Mouse (Mus musculus): ENCODE measurements around the gene Spty2d1. TPM values are rescaled to one million over a fixed set of nuclear protein-coding genes. Genes with fewer than 3 reads are reported as not detected.
A peak's percentile ranks its signal among the peaks of the same experiment; 100 is the strongest.
"Not testable (repeated sequence)": the region's sequence is repeated elsewhere in the genome, so short reads cannot be mapped to it uniquely, and the experiment has no call there.

The Spty2d1 gene
- total RNA-seq, 1 experiment from 2014 or later, result 43.9 TPM

DNA sequence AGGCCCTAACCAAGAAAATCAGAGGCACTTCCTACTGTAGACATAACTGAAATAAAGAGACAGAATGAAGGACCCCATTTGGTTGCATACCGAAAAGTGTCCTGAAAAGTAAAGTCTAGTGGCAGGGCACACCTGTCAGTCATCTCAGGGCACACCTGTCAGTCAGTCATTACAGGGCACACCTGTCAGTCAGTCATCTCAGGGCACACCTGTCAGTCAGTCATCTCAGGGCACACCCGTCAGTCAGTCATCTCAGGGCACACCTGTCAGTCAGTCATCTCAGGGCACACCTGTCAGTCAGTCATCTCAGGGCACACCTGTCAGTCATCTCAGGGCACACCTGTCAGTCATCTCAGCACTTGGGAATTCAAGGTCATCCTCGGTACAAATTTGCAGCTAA lies 18.7 kb upstream of the Spty2d1 start:
- ATAC-seq (replicated peaks in 1 of 2; ENCODE audit: insufficient read depth in 1 of 2, low FRiP score in 2 of 2, low TSS enrichment in 1 of 2, low read depth in 1 of 2, poor library complexity in 2 of 2, severe bottlenecking in 2 of 2), result not testable (repeated sequence)

DNA sequence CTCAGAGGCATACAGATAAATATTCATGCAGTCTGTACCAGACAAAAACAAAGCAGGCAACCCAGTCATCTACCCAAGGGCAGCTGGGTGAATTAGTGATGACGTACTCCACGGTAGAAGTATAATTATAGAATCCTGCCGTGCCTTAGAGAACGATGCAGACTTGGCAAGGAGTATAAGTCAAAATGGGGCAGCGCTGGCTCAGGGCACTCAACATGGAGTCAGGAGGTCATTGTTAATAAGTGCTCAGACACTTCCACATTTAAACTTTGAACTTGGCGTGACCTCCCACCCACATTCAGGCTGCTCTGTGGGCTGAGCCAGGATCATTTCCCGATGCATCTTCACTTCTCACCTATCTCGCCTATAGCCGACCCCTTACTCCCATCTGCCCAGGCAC lies 17.2 kb upstream of the Spty2d1 start:
- no peak for ATAC-seq (replicated peaks in 1 of 2; ENCODE audit: insufficient read depth in 1 of 2, low FRiP score in 2 of 2, low TSS enrichment in 1 of 2, low read depth in 1 of 2, poor library complexity in 2 of 2, severe bottlenecking in 2 of 2)

DNA sequence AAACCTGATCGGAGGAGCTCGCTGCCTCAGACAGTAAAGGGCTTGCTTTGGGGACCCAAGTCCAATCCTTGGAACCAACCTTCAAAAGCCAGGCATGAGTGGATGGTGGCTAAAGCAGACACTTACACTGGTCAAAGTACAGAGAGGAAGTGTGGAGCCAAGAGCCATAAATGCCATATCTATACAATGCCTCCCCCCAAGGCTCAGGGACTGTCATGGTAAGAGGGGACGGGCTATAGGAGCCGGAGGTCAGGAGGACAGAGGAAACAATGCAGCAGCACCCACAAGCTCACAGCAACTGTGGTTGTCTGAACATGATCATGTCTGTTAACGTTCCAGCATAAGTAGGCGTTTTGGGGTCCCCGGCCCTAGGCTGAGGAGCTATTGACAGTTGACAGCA lies 16.2 kb upstream of the Spty2d1 start:
- no peak for ATAC-seq (replicated peaks in 1 of 2; ENCODE audit: insufficient read depth in 1 of 2, low FRiP score in 2 of 2, low TSS enrichment in 1 of 2, low read depth in 1 of 2, poor library complexity in 2 of 2, severe bottlenecking in 2 of 2)

DNA sequence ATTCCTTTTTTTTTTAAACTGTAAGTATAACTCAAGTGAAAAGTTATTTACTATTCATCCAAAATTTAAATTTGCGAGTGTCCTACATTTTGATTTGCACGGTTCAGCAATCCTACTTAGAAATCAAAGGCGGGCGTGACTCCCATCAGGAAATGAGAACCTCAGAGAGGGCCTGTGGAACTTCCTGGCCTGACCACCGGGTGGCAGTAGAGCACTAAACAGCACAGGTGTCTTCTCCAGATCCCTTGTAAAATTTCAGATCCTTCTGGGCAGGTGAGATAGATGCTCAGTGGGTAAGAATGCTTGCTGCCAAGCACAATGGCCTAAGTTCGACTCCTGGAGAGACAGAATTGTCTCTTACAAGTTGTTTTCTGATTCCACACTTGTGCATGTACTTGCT lies 15.3 kb upstream of the Spty2d1 start:
- peak; percentile 54 to 63; a peak in 2 of 4 replicates for ATAC-seq (replicated peaks in 1 of 2; ENCODE audit: insufficient read depth in 1 of 2, low FRiP score in 2 of 2, low TSS enrichment in 1 of 2, low read depth in 1 of 2, poor library complexity in 2 of 2, severe bottlenecking in 2 of 2)

DNA sequence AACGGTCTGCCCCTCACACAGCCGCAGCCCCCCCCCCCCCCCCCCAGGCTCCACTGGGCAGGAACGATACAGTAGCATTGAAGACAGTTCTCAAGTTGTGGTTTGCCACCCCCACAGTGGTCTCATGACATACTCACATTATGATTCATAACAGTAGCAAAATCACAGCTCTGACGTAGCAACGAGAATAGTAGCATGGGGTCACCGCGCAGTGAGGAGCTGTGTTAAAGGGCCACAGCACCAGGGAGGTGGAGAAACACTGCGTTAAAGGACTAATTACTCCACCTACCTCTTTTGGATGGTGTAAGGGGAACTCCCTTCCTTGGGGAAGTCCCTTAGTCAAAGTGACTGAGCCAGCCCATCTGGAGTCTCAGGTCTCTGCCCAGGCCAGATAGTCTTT lies 14.3 kb upstream of the Spty2d1 start:
- ATAC-seq (replicated peaks in 1 of 2; ENCODE audit: insufficient read depth in 1 of 2, low FRiP score in 2 of 2, low TSS enrichment in 1 of 2, low read depth in 1 of 2, poor library complexity in 2 of 2, severe bottlenecking in 2 of 2), result peak; percentile 82 to 94

DNA sequence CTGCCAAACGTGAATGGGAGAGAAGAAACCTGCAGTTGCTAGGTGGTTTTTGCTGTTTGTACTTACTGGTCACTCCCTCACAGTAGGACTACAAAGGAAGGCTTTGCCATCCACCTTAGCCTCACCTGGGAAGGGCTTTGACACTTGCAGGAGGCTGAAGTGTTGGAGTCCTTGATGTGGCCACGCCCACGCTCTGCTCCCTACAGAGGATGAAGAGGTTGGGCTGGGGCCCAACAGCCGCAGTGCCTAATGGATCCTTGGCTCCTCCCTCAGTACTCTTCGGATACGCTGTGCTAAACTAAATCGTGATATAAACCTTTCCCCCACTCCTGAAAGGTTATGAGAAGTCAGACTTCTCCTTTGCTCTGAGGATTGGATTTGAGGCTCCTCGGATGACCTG lies 12.7 kb upstream of the Spty2d1 start:
- no peak for ATAC-seq (replicated peaks in 1 of 2; ENCODE audit: insufficient read depth in 1 of 2, low FRiP score in 2 of 2, low TSS enrichment in 1 of 2, low read depth in 1 of 2, poor library complexity in 2 of 2, severe bottlenecking in 2 of 2)

DNA sequence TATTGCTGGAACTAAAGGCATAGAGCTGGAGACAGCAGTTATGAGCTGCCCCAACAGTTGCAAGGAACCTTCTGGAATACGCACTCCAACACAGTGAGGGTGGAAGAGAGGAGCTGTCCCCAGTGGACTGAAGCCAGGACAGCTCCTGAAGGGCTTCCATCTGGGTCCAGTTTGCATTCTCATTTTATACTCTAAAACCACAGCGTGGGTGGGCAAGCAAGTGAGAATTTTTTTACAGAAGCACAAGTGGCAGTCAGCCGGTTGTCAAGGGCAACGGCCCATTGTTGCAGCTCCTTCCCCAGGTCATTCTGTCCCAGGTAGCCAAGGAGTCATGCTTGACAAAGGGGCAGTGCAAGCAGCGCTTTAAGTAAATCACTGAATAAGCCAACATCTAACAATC lies 11.4 kb upstream of the Spty2d1 start:
- no peak for ATAC-seq (replicated peaks in 1 of 2; ENCODE audit: insufficient read depth in 1 of 2, low FRiP score in 2 of 2, low TSS enrichment in 1 of 2, low read depth in 1 of 2, poor library complexity in 2 of 2, severe bottlenecking in 2 of 2)

DNA sequence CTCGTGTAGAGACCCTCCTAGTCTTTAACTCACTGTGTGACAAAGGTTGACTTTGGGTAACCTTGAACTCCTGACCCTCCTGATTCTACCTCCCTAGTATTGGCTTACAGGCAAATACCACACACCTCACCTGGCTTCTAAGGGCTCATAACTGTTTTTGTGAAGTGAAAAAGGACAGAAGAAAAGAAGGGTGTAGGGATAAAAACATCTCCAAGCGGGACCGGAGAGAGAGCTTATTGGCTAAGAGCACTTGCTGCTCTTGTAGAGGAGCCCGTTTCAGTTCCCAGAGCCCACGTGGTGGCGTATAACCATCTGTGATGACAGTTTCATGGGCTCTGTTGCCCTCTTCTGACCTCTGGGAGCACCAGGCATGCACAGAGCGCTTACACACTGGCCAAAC lies 8.9 kb upstream of the Spty2d1 start:
- no peak for ATAC-seq (replicated peaks in 1 of 2; ENCODE audit: insufficient read depth in 1 of 2, low FRiP score in 2 of 2, low TSS enrichment in 1 of 2, low read depth in 1 of 2, poor library complexity in 2 of 2, severe bottlenecking in 2 of 2)

DNA sequence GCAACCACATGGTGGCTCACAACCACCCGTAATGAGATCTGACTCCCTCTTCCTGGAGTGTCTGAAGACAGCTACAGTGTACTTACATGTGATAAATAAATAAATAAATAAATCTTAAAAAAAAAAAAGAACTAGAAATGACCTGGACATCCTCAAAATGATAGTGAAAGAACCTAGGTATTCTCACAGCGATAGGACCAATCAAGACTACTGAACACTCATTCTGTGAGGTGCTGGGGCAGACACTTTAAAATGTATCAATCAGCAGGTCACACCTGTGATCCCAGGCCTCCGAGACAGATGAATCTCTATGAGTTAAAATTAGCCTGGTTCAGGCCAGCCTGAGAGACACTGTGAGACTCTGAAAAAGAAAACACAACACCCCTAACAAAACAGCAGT lies 8.4 kb upstream of the Spty2d1 start:
- ATAC-seq (replicated peaks in 1 of 2; ENCODE audit: insufficient read depth in 1 of 2, low FRiP score in 2 of 2, low TSS enrichment in 1 of 2, low read depth in 1 of 2, poor library complexity in 2 of 2, severe bottlenecking in 2 of 2), result no peak

DNA sequence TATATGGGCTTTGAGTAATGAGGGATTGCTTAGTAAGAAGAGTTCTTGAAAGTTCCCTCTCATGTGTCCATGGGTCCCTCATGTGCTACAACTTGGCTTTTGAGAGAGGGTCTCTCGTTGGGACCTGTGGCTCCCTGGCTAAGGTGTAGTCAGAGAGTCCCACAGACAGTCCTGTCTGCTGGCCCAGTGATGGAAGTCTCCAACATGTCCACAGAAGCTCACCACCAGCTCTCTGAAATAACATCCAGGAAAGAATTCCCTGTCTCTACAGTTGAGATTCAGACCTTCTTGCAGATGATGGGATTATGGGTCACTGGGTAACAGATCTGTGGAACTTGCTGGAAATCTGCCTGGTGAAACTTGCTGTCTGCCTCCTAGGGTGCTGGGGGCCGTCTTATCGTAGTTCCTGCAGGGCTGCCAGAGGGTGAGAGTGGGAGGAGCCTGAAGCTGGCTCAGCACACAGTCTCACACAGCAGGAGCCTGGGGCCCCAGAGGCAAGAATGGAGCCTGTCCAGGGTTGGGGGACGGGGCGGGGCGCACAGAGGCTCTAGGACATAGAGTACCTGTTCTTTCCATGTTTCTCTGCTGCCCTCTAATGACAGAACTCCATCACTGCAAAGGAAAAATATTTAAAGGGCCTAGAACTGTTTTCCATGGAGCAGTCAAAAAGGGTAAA lies 7.3 kb upstream of the Spty2d1 start:
- ATAC-seq (replicated peaks in 1 of 2; ENCODE audit: insufficient read depth in 1 of 2, low FRiP score in 2 of 2, low TSS enrichment in 1 of 2, low read depth in 1 of 2, poor library complexity in 2 of 2, severe bottlenecking in 2 of 2), result peak; percentile 98 to 99

DNA sequence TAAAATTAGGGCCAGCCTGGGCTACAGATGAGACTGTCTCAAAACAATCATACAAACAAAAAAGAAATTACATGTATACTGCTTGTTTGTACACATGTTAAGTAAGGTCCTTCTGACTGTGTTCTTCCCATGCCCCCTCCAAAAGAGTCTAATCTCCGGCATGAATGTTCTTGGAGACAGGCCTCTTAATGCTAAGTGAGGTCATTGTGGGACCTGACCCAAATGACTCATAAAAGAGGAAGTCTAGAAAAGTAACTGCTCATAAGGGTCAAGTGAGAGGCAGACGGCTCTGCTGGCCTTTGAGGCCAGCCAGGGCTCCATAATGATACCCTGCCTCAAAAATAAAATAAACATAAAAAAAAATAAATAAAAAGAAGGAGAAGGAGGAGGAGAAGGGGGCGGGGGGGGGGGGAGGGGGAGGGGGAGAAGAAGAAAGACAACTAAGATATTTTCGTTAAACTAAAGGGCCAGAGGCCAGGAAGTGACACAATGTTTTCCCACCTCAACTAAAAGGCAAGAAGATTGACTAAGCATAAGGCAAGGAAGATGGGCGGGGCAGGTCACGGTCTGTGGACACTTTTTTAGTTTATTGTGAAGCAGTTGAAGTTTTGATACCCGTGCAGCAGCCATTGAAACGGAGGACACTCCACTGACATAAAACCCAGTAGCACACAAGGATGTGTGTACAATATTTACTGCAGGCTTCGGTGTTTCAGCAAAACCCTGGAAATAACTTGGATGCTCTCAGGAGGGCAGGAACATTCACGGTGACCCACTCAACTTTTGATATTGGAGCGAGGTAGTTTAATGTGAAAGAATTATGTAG lies 6.6 kb upstream of the Spty2d1 start:
- ATAC-seq (replicated peaks in 1 of 2; ENCODE audit: insufficient read depth in 1 of 2, low FRiP score in 2 of 2, low TSS enrichment in 1 of 2, low read depth in 1 of 2, poor library complexity in 2 of 2, severe bottlenecking in 2 of 2), result peak in 1 of 2 experiments; percentile 40; a peak in 1 of 4 replicates

DNA sequence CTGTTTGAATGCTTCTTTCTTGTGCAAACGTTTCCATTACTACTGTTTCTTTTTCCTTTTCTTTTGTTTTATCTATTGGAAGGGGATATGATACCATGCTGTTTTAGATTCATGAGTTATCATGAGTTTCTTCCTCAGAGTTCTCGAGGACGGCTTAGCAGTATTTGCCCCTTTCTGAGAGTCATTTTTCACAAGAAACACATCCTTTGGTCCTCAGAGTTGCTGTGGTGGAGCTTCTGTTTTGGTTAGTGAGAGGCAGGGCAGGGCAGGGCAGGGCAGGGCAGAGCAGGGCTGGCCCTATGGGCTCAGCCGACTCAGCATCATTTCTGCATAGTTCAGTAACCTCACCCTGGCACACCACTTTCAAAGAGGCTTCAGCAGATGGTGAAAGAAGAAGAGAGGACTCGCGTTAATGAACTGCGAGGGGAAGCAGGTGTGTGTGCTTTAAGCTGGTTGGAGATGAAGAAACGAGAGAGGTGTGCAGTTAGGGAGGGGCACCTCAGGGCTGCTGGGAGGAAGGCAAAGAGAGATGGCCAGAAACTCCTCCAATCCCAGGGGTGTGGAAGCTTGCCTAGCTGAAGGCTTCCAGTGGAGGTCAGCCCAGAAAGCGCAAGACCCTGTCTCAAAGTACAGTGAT lies 5.0 kb upstream of the Spty2d1 start:
- ATAC-seq (replicated peaks in 1 of 2; ENCODE audit: insufficient read depth in 1 of 2, low FRiP score in 2 of 2, low TSS enrichment in 1 of 2, low read depth in 1 of 2, poor library complexity in 2 of 2, severe bottlenecking in 2 of 2), result no peak

DNA sequence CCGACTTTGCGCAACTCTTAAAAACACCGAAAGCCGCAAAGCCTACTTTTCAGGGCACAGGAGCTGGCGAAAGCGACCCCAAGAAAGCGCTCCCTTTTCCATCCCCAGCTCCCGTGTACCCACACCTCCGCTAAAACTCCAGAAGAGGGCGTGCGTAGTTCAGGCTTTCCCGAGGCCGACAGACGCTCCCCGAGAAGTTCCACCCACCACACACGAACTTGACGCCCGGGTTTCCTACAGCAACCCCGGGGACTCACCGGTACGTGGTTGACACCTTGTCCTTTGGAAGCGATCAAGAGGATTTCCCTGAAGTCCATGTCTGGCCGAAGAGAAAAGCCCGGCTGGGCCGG lies 418 bp downstream of the Spty2d1 start:
- ATAC-seq (replicated peaks in 1 of 2; ENCODE audit: insufficient read depth in 1 of 2, low FRiP score in 2 of 2, low TSS enrichment in 1 of 2, low read depth in 1 of 2, poor library complexity in 2 of 2, severe bottlenecking in 2 of 2), result peak; percentile 44 to 67

DNA sequence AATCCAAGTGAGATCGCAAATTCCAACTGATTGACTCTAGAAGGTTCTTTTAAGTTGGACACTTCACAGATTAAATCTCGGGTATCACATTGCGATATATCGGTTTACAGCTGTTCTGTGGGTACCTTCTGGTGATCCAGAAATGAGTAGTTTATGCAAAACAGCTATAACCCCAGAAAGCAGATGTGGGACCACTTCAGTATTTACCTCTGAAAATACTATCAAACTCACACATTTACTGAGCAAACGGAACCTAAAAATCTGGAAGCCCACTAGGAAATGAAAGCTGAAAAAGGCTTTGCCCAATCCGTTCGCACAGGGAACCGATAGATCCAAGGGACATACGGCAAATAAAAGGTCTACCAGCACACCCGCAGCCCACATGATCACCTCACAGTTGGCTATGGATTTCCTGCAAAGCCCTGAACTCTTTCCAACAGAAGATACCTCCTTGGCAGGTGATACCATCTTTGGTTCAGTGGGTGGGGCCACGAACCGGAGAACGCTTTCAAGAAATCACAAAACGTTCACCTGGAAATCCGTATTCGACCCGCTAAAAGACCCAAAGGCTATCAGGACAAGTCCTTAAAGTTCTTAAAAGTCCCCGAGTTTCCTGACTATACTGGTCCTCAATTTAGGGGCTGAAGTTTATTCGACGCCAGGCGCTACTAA lies 966 bp downstream of the Spty2d1 start:
- ATAC-seq (replicated peaks in 1 of 2; ENCODE audit: insufficient read depth in 1 of 2, low FRiP score in 2 of 2, low TSS enrichment in 1 of 2, low read depth in 1 of 2, poor library complexity in 2 of 2, severe bottlenecking in 2 of 2), result no peak

DNA sequence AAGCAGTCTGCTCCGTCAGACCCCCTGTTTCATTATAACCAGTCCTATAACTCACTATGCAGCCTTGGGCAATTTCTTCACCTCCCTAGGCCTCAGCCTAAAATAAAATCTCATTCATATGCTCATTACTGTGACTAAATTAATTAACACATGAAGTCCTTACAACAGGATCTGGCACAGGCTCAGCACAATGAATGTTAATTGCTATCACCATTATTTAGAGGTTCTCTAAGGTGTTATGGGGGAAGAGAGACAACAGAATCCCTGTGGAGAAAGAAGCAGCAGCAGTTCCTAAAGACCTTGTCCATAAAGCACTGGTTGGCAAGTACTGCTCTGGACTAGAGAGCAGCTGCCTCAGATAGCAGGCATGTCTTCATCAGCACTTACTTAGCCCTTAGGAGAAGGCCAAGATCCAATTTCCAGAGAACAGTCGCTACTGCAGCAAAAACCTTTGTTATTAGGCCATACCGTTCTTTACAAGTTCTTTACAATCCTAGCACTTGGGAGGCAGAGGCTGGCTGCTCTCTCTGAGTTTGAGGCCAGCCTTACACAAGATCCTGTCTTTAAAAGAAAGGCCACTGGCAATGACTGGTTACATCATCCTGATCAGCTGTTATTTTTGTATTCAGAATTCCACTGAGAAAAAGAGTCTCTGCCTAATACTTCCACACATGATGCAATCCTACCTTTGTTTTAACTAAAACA lies 4.6 kb downstream of the Spty2d1 start:
- ATAC-seq (replicated peaks in 1 of 2; ENCODE audit: insufficient read depth in 1 of 2, low FRiP score in 2 of 2, low TSS enrichment in 1 of 2, low read depth in 1 of 2, poor library complexity in 2 of 2, severe bottlenecking in 2 of 2), result no peak

DNA sequence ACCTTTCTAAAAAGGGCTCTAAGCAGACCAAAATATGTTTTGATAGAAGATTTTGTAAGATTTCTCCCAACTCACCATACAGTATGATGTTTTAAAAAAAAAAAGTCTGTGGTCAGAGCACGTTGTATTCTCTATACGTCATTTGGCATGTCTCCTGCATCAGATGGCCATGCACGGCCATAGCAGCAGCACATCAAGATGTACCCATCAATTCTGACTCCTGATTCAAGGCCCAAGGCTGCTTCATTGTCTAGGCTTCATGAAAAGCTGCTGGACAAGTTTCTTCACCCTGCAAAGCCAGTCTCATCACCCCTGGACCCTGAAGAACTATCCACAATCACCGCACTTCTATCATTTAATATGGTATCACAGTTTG lies 6.3 kb downstream of the Spty2d1 start:
- ATAC-seq (replicated peaks in 1 of 2; ENCODE audit: insufficient read depth in 1 of 2, low FRiP score in 2 of 2, low TSS enrichment in 1 of 2, low read depth in 1 of 2, poor library complexity in 2 of 2, severe bottlenecking in 2 of 2), result no peak

DNA sequence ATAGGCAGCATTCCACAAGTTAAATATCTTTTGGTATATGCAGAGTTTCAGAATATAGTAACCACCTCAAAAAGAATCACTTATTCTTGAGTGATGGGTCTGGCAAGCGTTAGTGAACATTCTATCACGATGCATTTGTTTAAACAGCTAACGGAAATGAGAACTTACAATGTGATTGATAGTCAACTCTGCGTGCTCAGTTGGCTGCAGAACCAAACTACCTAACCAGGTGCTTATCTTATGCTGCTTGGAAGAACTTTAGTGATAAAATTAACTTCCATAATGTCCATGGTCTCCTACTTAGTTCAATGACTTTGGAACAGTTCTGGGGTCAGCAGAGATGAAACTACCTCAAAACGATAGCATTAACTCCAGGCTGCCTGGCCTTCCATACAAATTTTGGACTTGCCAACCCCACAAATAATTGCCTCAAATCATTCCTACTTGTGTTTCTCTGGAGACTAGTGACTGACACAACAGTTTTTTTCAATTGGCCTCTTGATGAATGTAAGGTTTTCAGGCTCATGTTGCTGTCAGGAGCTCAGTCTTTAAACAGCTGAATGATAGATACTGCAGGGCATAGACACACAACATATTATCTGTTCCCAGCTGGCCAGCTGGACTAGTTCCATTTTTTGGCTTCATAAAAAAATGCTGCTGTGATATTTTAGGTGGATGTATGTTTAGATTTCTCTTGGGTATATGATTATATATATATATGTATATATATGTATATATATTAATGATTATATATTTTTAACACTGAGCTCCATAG lies 6.9 kb downstream of the Spty2d1 start:
- ATAC-seq (replicated peaks in 1 of 2; ENCODE audit: insufficient read depth in 1 of 2, low FRiP score in 2 of 2, low TSS enrichment in 1 of 2, low read depth in 1 of 2, poor library complexity in 2 of 2, severe bottlenecking in 2 of 2), result no peak

Measured in hematopoietic stem cell, adult 5-6 weeks (primary cell).